Mouse (Mus musculus): ENCODE data around the gene Zfp768.

Gene Zfp768

GRCm38 (mm10) chr7:127296098-127296497 is 49.3 kb downstream of the Zfp768 start, which contains the start of gene Itgal:
Itgal (plus strand) TSS chr7:127296260.
- peak; percentile 79 for DNase-seq
